Mouse (Mus musculus) heart, embryonic 15.5 days (tissue): ENCODE measurements around the gene Rad9b. TPM values are rescaled to one million over a fixed set of nuclear protein-coding genes. Genes with fewer than 3 reads are reported as not detected.

ENCODE experiments used
- ATAC-seq: fragments of 200-750 bp; cut with Nextera tagmentation; replicated peaks from 2 replicates; pipeline ENCODE4 v1.8.0; 2017; ENCODE audit warnings: low read depth, moderate TSS enrichment; ENCODE audit not compliant: insufficient number of reproducible peaks, insufficient read depth, low FRiP score
- H3K27ac ChIP-seq: fragments of 300-500 bp; sonication (generic); 2 replicates; pipeline ENCODE4 v1.5.1; 2015; ENCODE audit warnings: mild to moderate bottlenecking, inconsistent platforms
- H3K27me3 ChIP-seq: fragments of 300-500 bp; sonication (generic); 2 replicates; pipeline ENCODE4 v1.6.1; 2015; ENCODE audit warnings: inconsistent platforms
- H3K36me3 ChIP-seq: fragments of 300-500 bp; sonication (generic); 2 replicates; pipeline ENCODE4 v1.6.1; 2015; ENCODE audit warnings: mild to moderate bottlenecking, inconsistent platforms
- H3K4me1 ChIP-seq: fragments of 300-500 bp; sonication (generic); replicated peaks from 2 replicates; pipeline ENCODE4 v1.6.1; 2015; ENCODE audit warnings: inconsistent platforms
- H3K4me2 ChIP-seq: fragments of 300-500 bp; sonication (generic); 2 replicates; pipeline ENCODE4 v1.6.1; 2015; ENCODE audit warnings: inconsistent platforms, mild to moderate bottlenecking, moderate library complexity
- H3K4me3 ChIP-seq: fragments of 300-500 bp; sonication (generic); 2 replicates; pipeline ENCODE4 v1.5.1; 2015; ENCODE audit warnings: mild to moderate bottlenecking, inconsistent platforms
- H3K9ac ChIP-seq: fragments of 300-500 bp; sonication (generic); 2 replicates; pipeline ENCODE4 v1.6.1; 2015; ENCODE audit warnings: mild to moderate bottlenecking, inconsistent platforms
- H3K9me3 ChIP-seq: fragments of 300-500 bp; sonication (generic); replicated peaks from 2 replicates; pipeline ENCODE4 v1.6.1; 2016; ENCODE audit warnings: inconsistent platforms
- WGBS: fragments of 180-500 bp; shearing (Covaris S2); methylation state at CpG from one replicate; pipeline ENCODE4 v1.1.7; 2015; ENCODE audit warnings: mixed read lengths; 5-methylcytosine and 5-hydroxymethylcytosine counted together
- polyA plus RNA-seq: library from polyadenylated mRNA; unstranded; fragments of >200 nt; fragmentation: Nextera tagmentation; extraction: Ambion mirVana; gene quantifications from 2 replicates; pipeline ENCODE4 v1.2.1, GENCODE M21; 2015

Gene Rad9b
- polyA plus RNA-seq: 7.2 and 8.0 TPM in 2 replicates

DNA sequence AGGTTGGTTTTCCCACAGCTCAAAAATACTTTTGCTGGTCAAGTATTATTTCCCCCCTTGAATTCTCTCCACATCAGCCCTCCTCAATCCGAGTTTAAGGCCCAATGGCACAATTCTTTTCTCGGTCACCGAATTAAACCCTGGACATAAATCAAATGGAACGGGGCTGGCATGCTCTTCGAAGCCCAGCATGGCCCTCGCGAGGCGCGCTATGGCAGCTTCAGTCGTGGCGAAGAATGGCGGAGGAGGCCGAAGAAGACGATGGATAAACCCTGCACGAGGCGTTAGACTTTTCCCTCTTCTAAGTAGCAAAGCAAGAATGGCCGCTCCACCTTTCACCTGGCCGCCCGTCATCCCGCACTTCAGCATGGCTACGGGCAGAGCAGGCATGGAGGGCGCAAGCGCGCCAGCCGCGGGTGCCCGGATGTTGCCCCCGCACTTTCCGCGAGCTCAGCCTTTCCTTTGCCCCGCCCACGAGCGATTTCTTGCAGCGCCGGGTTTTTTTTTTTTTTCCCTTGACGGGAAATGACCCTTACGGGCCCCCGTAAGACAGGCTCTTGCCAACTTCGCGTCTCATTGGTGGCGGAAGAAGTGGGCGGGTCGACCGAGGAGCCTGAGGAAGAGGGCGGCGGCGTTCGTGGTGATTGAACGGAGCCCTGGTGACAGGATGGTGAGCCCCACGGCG is at the start of gene Rad9b, which contains the start of gene Vps29:
Rad9b (minus strand) TSS at position 427 of the 685 bp plus-strand sequence.
Vps29 (plus strand) TSS at position 563 of the 685 bp plus-strand sequence.
- Histone ChIP-seq H3K36me3 (peaks cover 4% of the 10 kb centered on the region), H3K4me2 (peak within 1 kb of the TSS; percentile 84), H3K4me3 (peak within 1 kb of the TSS; percentile 70), H3K9ac (peak within 1 kb of the TSS; percentile 84), H3K27ac (peak within 1 kb of the TSS; percentile 79), H3K4me1 (peaks cover 11% of the 10 kb centered on the region), H3K9me3 (no peaks in the 10 kb centered on the region), H3K27me3 (no peaks in the 10 kb centered on the region)
- ATAC-seq: peak; percentile 92
- 2% methylated on average over 51 of the region's 51 CpGs for WGBS

DNA sequence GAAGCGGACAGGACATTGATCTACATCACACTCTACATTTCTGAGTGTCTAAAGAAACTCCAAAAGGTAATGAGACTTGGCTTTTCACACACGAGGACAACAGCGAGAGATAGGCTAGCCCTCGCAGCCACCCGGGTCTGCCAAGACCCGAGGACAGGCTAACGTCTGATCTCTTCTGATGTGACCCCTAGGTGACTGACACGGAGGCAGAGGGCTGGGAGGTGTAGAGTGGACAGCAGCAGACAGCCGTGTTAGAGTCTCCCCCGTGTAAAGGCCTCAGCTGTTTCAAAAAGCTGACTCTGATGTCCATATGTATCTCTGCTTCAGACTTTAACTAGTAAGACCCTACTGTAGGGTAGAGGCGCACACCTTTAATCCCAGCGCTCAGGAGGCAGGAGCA is 49.3 kb upstream of the Rad9b start:
- H3K27ac ChIP-seq: peak overlapping the region; percentile 66
- H3K36me3 ChIP-seq: peaks cover 52% of the 10 kb centered on the region
- H3K27me3 ChIP-seq: no peaks in the 10 kb centered on the region
- H3K4me2 ChIP-seq: no peak overlapping the region
- ATAC-seq: no peak
- WGBS: 89% methylated on average over 12 of the region's 12 CpGs
- no peak overlapping the region for H3K4me3 ChIP-seq
- no peak overlapping the region for H3K9ac ChIP-seq
- H3K4me1 ChIP-seq: peaks cover 35% of the 10 kb centered on the region
- H3K9me3 ChIP-seq: no peaks in the 10 kb centered on the region

DNA sequence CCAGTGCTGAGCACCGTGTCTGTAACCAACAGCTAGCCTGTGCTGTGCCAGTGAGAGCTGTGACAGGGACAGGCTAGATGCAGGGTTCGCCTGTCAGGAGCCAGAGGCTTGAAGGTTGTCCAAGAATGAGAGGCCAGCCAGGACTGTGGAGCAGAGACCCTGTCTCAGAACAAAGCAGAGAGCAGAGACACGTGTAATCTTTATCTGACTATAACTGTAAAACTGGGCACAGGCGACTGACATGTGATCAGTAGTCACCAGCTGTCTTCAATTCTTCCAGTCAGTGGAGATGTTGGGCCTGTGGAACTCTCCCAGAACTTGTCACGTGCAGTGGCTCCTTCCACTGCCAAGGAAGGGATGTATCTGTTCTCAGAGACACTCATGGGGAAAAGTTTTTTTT is 48.7 kb upstream of the Rad9b start:
- WGBS: 56% methylated on average over 5 of the region's 5 CpGs
- Histone ChIP-seq H3K4me3 (no peak overlapping the region), H3K36me3 (peaks cover 51% of the 10 kb centered on the region), H3K9ac (no peak overlapping the region), H3K4me2 (no peak overlapping the region), H3K27ac (peak overlapping the region; percentile 66), H3K4me1 (peaks cover 37% of the 10 kb centered on the region), H3K9me3 (no peaks in the 10 kb centered on the region), H3K27me3 (no peaks in the 10 kb centered on the region)
- peak; percentile 82 for ATAC-seq

DNA sequence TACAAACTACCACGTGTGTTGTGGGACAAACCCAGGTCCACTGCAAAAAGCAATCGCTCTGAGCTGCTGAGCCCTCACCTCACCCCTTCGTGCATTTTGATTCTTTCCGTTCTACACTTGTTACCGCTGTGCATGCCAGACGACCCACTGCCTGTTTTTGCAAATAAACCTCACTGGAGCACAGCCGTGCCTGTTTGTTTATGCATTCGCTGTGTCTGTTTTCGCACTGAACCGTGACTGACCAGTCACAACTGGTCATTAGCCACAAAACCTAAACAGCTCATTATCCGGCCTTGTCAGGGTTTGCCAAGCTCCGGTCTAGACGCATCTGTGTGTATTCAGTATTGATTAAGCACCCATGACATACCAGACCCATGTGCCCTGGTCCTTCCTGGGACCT is 48.1 kb upstream of the Rad9b start:
- Histone ChIP-seq H3K36me3 (peaks cover 47% of the 10 kb centered on the region), H3K27ac (peak overlapping the region; percentile 66)
- WGBS: 85% methylated on average over 13 of the region's 13 CpGs

DNA sequence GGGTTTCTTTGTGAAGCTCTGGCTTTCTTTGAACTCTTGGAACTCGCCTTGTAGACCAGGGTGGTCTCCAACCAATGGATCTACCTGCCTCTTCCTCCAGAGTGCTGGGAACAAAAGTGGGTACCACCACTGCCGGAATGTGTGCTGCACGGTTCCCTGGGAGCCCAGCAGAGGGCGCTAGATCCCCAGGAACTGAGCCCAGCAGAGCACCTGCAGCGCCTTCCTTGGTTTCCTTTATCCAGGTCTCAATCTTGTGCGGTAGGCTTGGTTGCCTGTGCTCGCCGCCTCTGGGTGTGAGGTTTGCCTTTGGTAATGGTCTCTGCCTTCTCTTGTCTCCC is 47.2 kb upstream of the Rad9b start:
- no peak overlapping the region for H3K4me3 ChIP-seq
- no peak for ATAC-seq
- WGBS: 25% methylated on average over 8 of the region's 8 CpGs
- H3K9ac ChIP-seq: no peak overlapping the region
- H3K27me3 ChIP-seq: no peaks in the 10 kb centered on the region
- H3K27ac ChIP-seq: no peak overlapping the region
- H3K4me1 ChIP-seq: peaks cover 39% of the 10 kb centered on the region
- H3K36me3 ChIP-seq: peaks cover 38% of the 10 kb centered on the region
- H3K9me3 ChIP-seq: no peaks in the 10 kb centered on the region
- H3K4me2 ChIP-seq: no peak overlapping the region

More for the DNA sequence above, 48.1 kb upstream of the Rad9b start:
- Histone ChIP-seq H3K9ac (no peak overlapping the region), H3K4me2 (no peak overlapping the region), H3K9me3 (no peaks in the 10 kb centered on the region), H3K4me3 (no peak overlapping the region), H3K4me1 (peaks cover 37% of the 10 kb centered on the region), H3K27me3 (no peaks in the 10 kb centered on the region)
- ATAC-seq: no peak

DNA sequence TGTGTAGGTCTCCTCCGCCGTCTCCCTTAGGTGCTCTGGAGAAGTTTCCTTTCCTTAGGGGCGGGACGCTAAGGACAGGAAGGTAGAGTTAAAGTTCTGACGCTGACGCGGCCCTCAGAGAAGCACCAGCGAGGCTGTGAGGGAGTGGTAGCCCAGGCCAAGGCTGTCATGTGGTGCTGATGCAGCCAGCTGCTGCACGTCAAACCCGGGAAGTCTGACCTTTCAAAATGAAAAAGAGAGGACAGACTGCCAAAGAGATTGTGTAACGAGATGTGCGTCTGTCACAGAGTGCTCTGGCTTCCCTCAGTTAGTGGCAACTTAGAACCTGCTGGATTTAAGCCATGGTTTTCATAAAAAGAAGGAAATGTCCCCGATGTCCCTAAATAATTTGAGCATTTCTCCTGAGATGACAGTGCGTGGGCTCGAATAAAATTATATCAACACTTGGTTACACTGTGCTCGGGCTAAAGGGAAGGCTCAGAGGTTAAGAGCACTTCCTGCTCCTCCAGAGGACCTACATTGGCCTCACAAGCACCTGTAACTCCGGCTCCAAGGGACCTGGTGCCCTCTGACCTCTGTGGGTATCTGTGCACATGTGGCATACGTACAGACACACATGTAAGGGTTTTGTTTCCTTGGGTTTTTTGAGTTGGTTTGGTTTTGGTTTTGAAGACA is 46.7 kb upstream of the Rad9b start:
- ATAC-seq: 0 out of 2 replicates have a peak, but pooled peaks have one; percentile 24
- WGBS: 51% methylated on average over 18 of the region's 18 CpGs

DNA sequence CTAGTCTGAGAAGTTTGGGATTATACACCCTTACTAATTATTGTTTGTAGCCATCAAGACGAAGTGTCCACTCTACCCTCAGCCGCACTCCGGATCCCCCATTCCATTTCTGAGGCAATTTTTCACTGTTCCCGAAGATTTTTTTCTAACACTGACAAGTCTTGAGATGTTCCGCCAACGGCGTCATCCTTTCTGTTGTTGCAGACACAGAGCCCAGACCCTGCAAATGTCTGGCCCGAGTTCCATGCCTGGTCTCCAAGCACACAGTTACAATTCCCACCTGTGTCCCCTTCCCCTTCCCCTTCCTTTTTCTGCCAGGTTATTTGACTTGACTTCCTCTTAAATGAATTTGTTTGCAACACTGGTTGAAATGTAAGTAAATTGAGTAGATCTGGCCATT is 45.8 kb upstream of the Rad9b start:
- no peak for ATAC-seq
- Histone ChIP-seq H3K9me3 (no peaks in the 10 kb centered on the region), H3K27ac (peak overlapping the region; percentile 53; the same call in 1 of the 2 replicates), H3K4me3 (no peak overlapping the region), H3K4me2 (no peak overlapping the region), H3K27me3 (no peaks in the 10 kb centered on the region), H3K36me3 (peaks cover 24% of the 10 kb centered on the region), H3K9ac (no peak overlapping the region), H3K4me1 (peaks cover 39% of the 10 kb centered on the region)
- WGBS: 86% methylated on average over 8 of the region's 8 CpGs

More for the DNA sequence above, 46.7 kb upstream of the Rad9b start:
- peaks cover 33% of the 10 kb centered on the region for H3K36me3 ChIP-seq
- H3K4me3 ChIP-seq: no peak overlapping the region
- H3K4me2 ChIP-seq: no peak overlapping the region
- no peaks in the 10 kb centered on the region for H3K9me3 ChIP-seq
- peaks cover 39% of the 10 kb centered on the region for H3K4me1 ChIP-seq
- H3K27me3 ChIP-seq: no peaks in the 10 kb centered on the region
- peak overlapping the region; percentile 53 for H3K27ac ChIP-seq
- H3K9ac ChIP-seq: no peak overlapping the region

DNA sequence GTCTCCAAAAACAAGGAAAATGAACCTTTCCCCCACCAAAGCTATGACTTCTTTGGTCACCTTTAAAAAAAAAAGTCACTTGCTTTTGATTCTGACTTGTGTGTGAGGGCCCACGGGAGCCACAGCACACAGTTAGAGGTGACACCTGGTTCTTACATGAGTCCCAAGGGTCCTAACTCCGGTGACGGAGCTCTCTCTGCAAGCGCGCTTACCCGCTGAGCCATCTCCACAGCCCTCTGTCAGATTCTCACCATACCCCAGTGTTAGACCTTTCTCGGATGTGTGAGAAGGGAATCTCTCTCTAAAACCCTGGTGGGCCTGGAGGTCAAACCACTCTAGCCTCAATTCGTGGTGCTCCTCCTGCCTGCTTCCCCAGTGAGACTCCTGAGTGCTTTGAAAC is 43.5 kb upstream of the Rad9b start:
- WGBS: 91% methylated on average over 8 of the region's 8 CpGs
- ATAC-seq: no peak
- Histone ChIP-seq H3K4me3 (no peak overlapping the region), H3K4me2 (no peak overlapping the region), H3K36me3 (peaks cover 5% of the 10 kb centered on the region; the same call in 1 of the 2 replicates), H3K27me3 (no peaks in the 10 kb centered on the region), H3K27ac (peak overlapping the region; percentile 82), H3K4me1 (peaks cover 39% of the 10 kb centered on the region), H3K9me3 (no peaks in the 10 kb centered on the region), H3K9ac (no peak overlapping the region)

DNA sequence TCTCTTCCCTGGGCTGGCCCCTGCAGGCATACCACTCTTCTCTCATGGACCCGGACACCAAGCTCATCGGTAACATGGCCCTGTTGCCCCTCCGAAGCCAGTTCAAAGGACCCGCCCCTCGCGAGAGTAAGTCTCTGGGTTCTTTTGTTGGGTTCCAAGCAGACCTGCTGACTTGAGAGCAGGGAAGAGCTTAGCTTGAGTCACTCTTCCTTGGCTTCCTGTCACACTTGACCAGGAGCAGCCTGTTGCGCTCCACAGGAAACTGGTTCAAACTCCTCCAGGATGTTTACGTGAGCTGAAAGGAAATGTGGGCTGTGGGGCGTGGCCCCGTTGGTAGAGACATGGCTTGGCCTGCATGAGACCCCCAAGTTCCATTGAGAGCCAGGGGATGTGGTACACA is 42.8 kb upstream of the Rad9b start:
- WGBS: 69% methylated on average over 10 of the region's 10 CpGs
- H3K9ac ChIP-seq: no peak overlapping the region
- no peak overlapping the region for H3K4me3 ChIP-seq

DNA sequence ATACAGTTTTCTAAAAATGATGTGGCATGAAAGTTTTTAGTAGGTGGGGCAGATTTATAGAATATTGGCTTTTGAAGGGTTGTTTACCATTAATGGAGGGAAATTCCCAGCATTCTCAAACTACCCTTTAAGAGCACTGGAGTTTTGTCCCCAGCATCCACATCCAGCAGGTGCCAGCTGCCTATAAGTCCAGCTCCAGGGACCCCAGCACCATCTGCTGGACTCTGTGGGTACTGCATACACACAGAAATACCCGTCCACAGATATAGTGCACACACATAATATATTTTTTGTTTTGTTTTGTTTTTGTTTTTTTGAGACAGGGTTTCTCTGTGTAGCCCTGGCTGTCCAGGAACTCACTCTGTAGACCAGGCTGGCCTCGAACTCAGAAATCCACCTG is 39.9 kb upstream of the Rad9b start:
- H3K36me3 ChIP-seq: no peaks in the 10 kb centered on the region; the same call in 1 of the 2 replicates
- ATAC-seq: no peak
- no peak overlapping the region for H3K4me2 ChIP-seq
- peaks cover 18% of the 10 kb centered on the region for H3K4me1 ChIP-seq
- no peaks in the 10 kb centered on the region for H3K27me3 ChIP-seq
- no peak overlapping the region for H3K9ac ChIP-seq
- H3K4me3 ChIP-seq: no peak overlapping the region
- no peak overlapping the region for H3K27ac ChIP-seq
- no peaks in the 10 kb centered on the region for H3K9me3 ChIP-seq
- WGBS: 53% methylated on average over 2 of the region's 2 CpGs

More for the DNA sequence above, 42.8 kb upstream of the Rad9b start:
- H3K27me3 ChIP-seq: no peaks in the 10 kb centered on the region
- peaks cover 37% of the 10 kb centered on the region for H3K4me1 ChIP-seq
- peak overlapping the region; percentile 82 for H3K27ac ChIP-seq
- H3K9me3 ChIP-seq: no peaks in the 10 kb centered on the region
- peak; percentile 25; the same call in 1 of the 2 replicates for ATAC-seq
- H3K36me3 ChIP-seq: peaks cover 5% of the 10 kb centered on the region; the same call in 1 of the 2 replicates
- H3K4me2 ChIP-seq: no peak overlapping the region

DNA sequence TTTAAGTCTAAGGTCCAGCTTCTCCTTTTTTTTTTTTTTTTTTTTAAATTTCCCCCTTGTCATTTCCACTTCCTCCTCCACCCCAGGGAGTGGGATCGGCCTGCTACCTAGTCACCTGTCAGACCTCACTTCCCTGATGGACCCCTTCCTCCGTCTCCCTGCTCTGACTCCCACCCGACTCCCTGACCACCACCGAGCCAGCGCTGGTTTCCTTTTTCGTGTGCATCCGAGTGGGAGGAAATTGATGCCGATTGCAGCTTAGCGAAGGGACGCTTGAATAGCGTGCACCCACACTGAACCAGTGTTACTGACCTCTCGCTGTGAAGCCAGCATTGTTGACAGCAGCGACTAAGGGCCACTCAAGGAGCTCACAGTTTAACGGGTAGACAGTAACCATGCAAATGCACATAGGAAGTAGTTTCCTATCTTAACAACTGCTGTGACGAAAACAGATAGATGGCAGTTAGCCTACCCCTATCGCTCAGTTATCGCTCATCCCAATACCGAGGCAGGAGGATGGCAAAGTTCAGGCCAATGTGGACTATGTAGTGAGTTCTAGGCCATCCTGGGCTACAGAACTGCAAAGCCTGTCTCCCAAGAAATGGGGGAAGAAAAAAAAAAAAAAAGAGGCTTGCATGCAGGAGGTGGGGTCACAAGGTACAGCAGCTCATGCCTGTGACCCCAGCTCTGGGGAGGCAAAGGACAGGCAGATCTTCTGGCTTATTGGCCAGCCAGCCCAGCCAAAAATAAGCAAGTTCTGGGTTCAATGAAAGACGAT is 38.4 kb upstream of the Rad9b start:
- Histone ChIP-seq H3K9ac (peak overlapping the region; percentile 79), H3K27me3 (no peaks in the 10 kb centered on the region), H3K4me2 (peak overlapping the region; percentile 73), H3K36me3 (no peaks in the 10 kb centered on the region; the same call in 1 of the 2 replicates), H3K4me1 (peaks cover 11% of the 10 kb centered on the region), H3K9me3 (no peaks in the 10 kb centered on the region), H3K27ac (peak overlapping the region; percentile 64), H3K4me3 (peak overlapping the region; percentile 75)
- 9% methylated on average over 19 of the region's 19 CpGs for WGBS
- ATAC-seq: peak; percentile 38; the same call in 1 of the 2 replicates
